Mouse (Mus musculus) monocyte, adult 59 days (primary cell): ENCODE results near the gene Foxl2. TPM values are rescaled to one million over a fixed set of nuclear protein-coding genes. Genes with fewer than 3 reads are reported as not detected.

Experiments used
- total RNA-seq, 2 experiments: library from RNA; stranded (reverse); gene quantifications; one replicate each; pipeline ENCODE4 v1.2.4; 2023

Gene Foxl2
- total RNA-seq = not detected

DNA sequence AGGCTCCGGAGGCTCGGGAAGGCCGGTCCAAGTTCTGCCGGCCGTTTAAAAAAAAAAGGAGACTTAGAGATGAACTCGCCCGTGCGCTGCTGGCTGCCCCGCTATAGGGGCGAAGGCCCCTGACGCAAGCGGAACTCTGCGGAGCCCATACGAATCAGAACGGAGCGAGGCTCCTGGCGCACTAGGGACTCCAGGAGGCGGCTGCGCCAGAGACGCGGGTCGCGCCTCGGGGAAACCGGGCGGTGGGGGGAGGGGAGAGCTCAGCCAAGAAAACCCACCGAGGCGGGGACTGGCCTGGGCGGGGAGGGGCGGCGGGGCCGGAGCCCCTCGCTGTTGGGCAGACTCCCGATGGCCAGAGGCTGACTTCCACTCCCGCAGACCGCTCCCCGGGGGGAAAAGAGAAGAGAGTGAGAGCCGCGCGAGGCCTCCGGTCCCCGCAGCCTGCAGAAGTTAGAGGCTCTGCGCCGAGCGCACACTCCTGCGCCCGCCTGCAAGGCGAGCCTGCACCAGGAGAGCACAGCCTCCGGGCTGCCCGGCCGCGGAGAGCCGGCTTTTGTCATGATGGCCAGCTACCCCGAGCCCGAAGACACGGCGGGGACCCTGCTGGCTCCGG lies at the start of gene Foxl2:
Foxl2 (plus strand) TSS at position 186 of the 613 bp plus-strand sequence.

DNA sequence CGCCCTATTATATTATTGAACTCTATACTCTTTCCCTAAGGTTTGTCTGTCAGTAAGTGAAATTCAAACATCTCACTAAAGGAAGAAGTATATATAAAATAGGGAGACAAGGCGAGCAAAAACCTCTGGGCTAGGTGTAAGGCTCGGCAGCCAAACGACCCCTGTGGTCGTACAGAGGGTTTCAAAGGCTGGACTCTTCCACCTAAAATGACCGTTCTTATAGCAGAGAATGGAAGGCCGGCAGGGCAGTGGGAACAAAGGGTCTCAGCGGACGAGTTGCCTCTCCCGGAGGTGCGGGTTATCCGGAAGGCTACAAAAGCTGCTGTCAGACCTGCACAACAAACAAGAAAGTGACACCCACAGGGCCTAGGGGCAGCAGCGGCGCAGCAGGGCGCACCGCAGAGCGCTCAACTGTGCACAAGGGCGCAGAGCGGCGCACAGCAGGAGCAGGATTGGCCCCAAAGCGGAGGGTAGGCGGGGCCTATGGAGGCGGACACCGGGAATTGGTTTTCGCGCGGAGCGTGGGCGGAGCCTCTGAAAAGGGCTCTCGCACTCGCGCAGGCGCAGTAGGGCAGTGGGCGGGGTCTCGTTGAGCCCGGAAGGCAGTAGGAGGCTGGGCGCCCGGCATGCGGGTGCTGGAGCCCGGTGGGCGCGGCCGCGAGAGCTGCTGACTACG lies 30.9 kb downstream of the Foxl2 start, which contains the start of gene Faim:
Faim (plus strand) TSS at position 574 of the 676 bp plus-strand sequence.

Other genes with a start within 250 kb of the Foxl2 start
- not detected for gene Prr23a1, start 112.8 kb upstream of the Foxl2 start, total RNA-seq
- not detected for gene Prr23a2, start 98.8 kb upstream of the Foxl2 start, total RNA-seq
- not detected for gene Prr23a3, start 90.5 kb upstream of the Foxl2 start, total RNA-seq
- not detected for gene 7420426K07Rik, start 52.2 kb upstream of the Foxl2 start, total RNA-seq
- 10 to 100 TPM; 38.6 to 41.1 TPM for gene Faim, start 31.1 kb downstream of the Foxl2 start, total RNA-seq
- gene Gm1123, start 80.4 kb downstream of the Foxl2 start, total RNA-seq = under 1 TPM; 0.31 to 0.58 TPM
- gene Pik3cb, start 185.3 kb downstream of the Foxl2 start, total RNA-seq = 10 to 100 TPM; 30.3 to 37.0 TPM